Mouse (Mus musculus): Measurements from ENCODE around the gene Tm4sf19.

DNA sequence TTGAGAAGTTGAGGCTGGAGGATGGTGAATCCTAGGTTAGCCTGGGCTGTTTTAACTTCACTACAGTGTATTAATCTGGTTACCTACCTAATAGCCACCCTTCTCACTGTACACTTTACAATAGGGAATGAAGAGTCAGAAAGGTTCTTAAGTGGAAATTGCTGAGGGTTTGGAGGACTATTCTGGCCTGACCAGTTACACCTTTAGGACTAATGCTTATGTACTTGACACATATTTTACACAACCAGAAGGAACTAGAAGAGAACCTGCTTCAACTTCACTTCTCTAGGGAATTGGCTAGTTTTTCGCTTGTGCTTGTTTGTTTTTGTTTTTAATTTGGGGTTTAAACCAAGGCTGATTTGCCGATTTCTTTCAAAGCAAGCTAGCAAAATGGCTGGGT, 32.8 kb downstream of the Tm4sf19 start:
- no peak for TF ChIP-seq CTCF (IDR thresholded peaks at IDR 0.05; ENCODE audit: low read depth, low read length)
- no peak for TF ChIP-seq TAL1 (conservative IDR thresholded peaks at IDR 0.05; ENCODE audit: low read depth, low read length)
- no peak for TF ChIP-seq GATA1 (IDR thresholded peaks at IDR 0.05; ENCODE audit: borderline replicate concordance, low read length)
- TF ChIP-seq POLR2AphosphoS5 (IDR thresholded peaks at IDR 0.05; ENCODE audit: insufficient replicate concordance, low read depth, low read length), result no peak
